Mouse (Mus musculus) gonadal fat pad, adult 2 months (tissue): Measurements from ENCODE around the gene Id3. TPM values are rescaled to one million over a fixed set of nuclear protein-coding genes. Genes with fewer than 3 reads are reported as not detected.
"Not testable (repeated sequence)": the region's sequence is repeated elsewhere in the genome, so short reads cannot be mapped to it uniquely, and the experiment has no call there.

Experiments used
- DNase-seq: peaks from one replicate; pipeline ENCODE4 v3.0.0-alpha.2; 2012; ENCODE audit warnings: low read depth
- polyA plus RNA-seq: library from polyadenylated mRNA; depleted of rRNA; stranded (reverse); fragments of >200 nt; gene quantifications from 2 replicates; pipeline ENCODE4 v1.2.3, GENCODE M21; 2012; rRNA removed

The Id3 gene
- polyA plus RNA-seq, result 113 and 205 TPM in 2 replicates

GRCm38 (mm10) chr4:136143193-136143976, at the start of gene Id3:
Gene Id3 (plus strand): TSS chr4:136143497.
- no peak for DNase-seq

GRCm38 (mm10) chr4:136094519-136095219, 48.6 kb upstream of the Id3 start:
- DNase-seq, result no peak

GRCm38 (mm10) chr4:136095490-136096105, 47.7 kb upstream of the Id3 start:
- DNase-seq, result no peak

- DNase-seq, result no peak
Measured at GRCm38 (mm10) chr4:136096446-136097113, 46.7 kb upstream of the Id3 start.

- DNase-seq, result no peak
Measured at GRCm38 (mm10) chr4:136098446-136098845, 44.9 kb upstream of the Id3 start.

GRCm38 (mm10) chr4:136100396-136101070, 42.8 kb upstream of the Id3 start:
- no peak for DNase-seq

GRCm38 (mm10) chr4:136101753-136102152, 41.5 kb upstream of the Id3 start:
- DNase-seq, result not testable (repeated sequence)

- DNase-seq, result no peak
Measured at GRCm38 (mm10) chr4:136104590-136105337, 38.5 kb upstream of the Id3 start.

GRCm38 (mm10) chr4:136106880-136107301, 36.4 kb upstream of the Id3 start:
- no peak for DNase-seq

- no peak for DNase-seq
Measured at GRCm38 (mm10) chr4:136109153-136109552, 34.1 kb upstream of the Id3 start.

- no peak for DNase-seq
Measured at GRCm38 (mm10) chr4:136109941-136110900, 33.1 kb upstream of the Id3 start.

GRCm38 (mm10) chr4:136112344-136112743, 31.0 kb upstream of the Id3 start:
- no peak for DNase-seq

GRCm38 (mm10) chr4:136114747-136115146, 28.6 kb upstream of the Id3 start:
- no peak for DNase-seq

- DNase-seq, result peak; percentile 52
Measured at GRCm38 (mm10) chr4:136117022-136117421, 26.3 kb upstream of the Id3 start.

- DNase-seq, result no peak
Measured at GRCm38 (mm10) chr4:136120041-136120440, 23.3 kb upstream of the Id3 start.

- DNase-seq, result no peak
Measured at GRCm38 (mm10) chr4:136121158-136121557, 22.1 kb upstream of the Id3 start.

- DNase-seq, result no peak
Measured at GRCm38 (mm10) chr4:136121844-136122468, 21.3 kb upstream of the Id3 start.

- DNase-seq, result no peak
Measured at GRCm38 (mm10) chr4:136123111-136123791, 20.0 kb upstream of the Id3 start.

- no peak for DNase-seq
Measured at GRCm38 (mm10) chr4:136123792-136124161, 19.5 kb upstream of the Id3 start.
